Mouse (Mus musculus): ENCODE data around the gene Hpca. TPM values are rescaled to one million over a fixed set of nuclear protein-coding genes. Genes with fewer than 3 reads are reported as not detected.

Hpca gene
- polyA plus RNA-seq (2014; fragmentation: Illumina TruSeq; extraction: RNeasy Lipid Tissue Mini Kit (QIAGEN cat#74804)), result not detected

GRCm38 (mm10) chr4:129121569-129122086, at the start of gene Hpca:
Gene Hpca, minus strand, starts transcription at chr4:129122036.

GRCm38 (mm10) chr4:129136579-129137391, 14.9 kb upstream of the Hpca start, which contains the start of gene Fndc5:
Gene Fndc5, plus strand, starts transcription at chr4:129136999.

GRCm38 (mm10) chr4:129105356-129105755, 16.5 kb downstream of the Hpca start, which contains the start of gene Tmem54:
Gene Tmem54, plus strand, starts transcription at chr4:129105548.

Other genes with a start within 250 kb of the Hpca start
- gene Trim62, start 238.5 kb downstream of the Hpca start, polyA plus RNA-seq (2014; fragmentation: Illumina TruSeq; extraction: RNeasy Lipid Tissue Mini Kit (QIAGEN cat#74804)), result 6.5 TPM
- 1.00 TPM for gene Azin2, start 159.6 kb downstream of the Hpca start, polyA plus RNA-seq (2014; fragmentation: Illumina TruSeq; extraction: RNeasy Lipid Tissue Mini Kit (QIAGEN cat#74804))
- 38.0 TPM for gene Ak2, start 130.1 kb downstream of the Hpca start, polyA plus RNA-seq (2014; fragmentation: Illumina TruSeq; extraction: RNeasy Lipid Tissue Mini Kit (QIAGEN cat#74804))
- gene Rnf19b, start 63.8 kb downstream of the Hpca start, polyA plus RNA-seq (2014; fragmentation: Illumina TruSeq; extraction: RNeasy Lipid Tissue Mini Kit (QIAGEN cat#74804)), result 25.1 TPM
- not detected for gene Tmem54, start 16.5 kb downstream of the Hpca start, polyA plus RNA-seq (2014; fragmentation: Illumina TruSeq; extraction: RNeasy Lipid Tissue Mini Kit (QIAGEN cat#74804))
- 6.4 TPM for gene Fndc5, start 15.0 kb upstream of the Hpca start, polyA plus RNA-seq (2014; fragmentation: Illumina TruSeq; extraction: RNeasy Lipid Tissue Mini Kit (QIAGEN cat#74804))
- gene S100pbp, start 67.7 kb upstream of the Hpca start, polyA plus RNA-seq (2014; fragmentation: Illumina TruSeq; extraction: RNeasy Lipid Tissue Mini Kit (QIAGEN cat#74804)), result 92.1 TPM
- gene Yars, start 67.7 kb upstream of the Hpca start, polyA plus RNA-seq (2014; fragmentation: Illumina TruSeq; extraction: RNeasy Lipid Tissue Mini Kit (QIAGEN cat#74804)), result 8.6 TPM
- 2.3 TPM for gene C77080, start 139.4 kb upstream of the Hpca start, polyA plus RNA-seq (2014; fragmentation: Illumina TruSeq; extraction: RNeasy Lipid Tissue Mini Kit (QIAGEN cat#74804))
- gene Sync, start 165.6 kb upstream of the Hpca start, polyA plus RNA-seq (2014; fragmentation: Illumina TruSeq; extraction: RNeasy Lipid Tissue Mini Kit (QIAGEN cat#74804)), result 4.0 TPM
- 398 TPM for gene Rbbp4, start 213.3 kb upstream of the Hpca start, polyA plus RNA-seq (2014; fragmentation: Illumina TruSeq; extraction: RNeasy Lipid Tissue Mini Kit (QIAGEN cat#74804))
- 116 TPM for gene Zbtb8os, start 213.7 kb upstream of the Hpca start, polyA plus RNA-seq (2014; fragmentation: Illumina TruSeq; extraction: RNeasy Lipid Tissue Mini Kit (QIAGEN cat#74804))